Mouse (Mus musculus): ENCODE data around the gene Lgr6. TPM values are rescaled to one million over a fixed set of nuclear protein-coding genes. Genes with fewer than 3 reads are reported as not detected.

Lgr6 gene
- polyA plus RNA-seq, 1 experiment from 2014 or later: 9.3 TPM

- H3K27me3 ChIP-seq: no peaks in the 10 kb centered on the region
- H3K9ac ChIP-seq: no peak overlapping the region
- no peak overlapping the region for H3K4me2 ChIP-seq
- H3K4me3 ChIP-seq: no peak overlapping the region
- peaks cover 15% of the 10 kb centered on the region for H3K4me1 ChIP-seq
- no peaks in the 10 kb centered on the region for H3K9me3 ChIP-seq
- H3K36me3 ChIP-seq: no peaks in the 10 kb centered on the region
- no peak overlapping the region for H3K27ac ChIP-seq
- ATAC-seq (ENCODE audit: insufficient number of reproducible peaks, low FRiP score, low TSS enrichment, low read depth): no peak
- WGBS: 9% methylated on average over 1 of the region's 1 CpGs
Measured at GRCm38 (mm10) chr1:135136500-135136899, 31.4 kb upstream of the Lgr6 start.

DNA sequence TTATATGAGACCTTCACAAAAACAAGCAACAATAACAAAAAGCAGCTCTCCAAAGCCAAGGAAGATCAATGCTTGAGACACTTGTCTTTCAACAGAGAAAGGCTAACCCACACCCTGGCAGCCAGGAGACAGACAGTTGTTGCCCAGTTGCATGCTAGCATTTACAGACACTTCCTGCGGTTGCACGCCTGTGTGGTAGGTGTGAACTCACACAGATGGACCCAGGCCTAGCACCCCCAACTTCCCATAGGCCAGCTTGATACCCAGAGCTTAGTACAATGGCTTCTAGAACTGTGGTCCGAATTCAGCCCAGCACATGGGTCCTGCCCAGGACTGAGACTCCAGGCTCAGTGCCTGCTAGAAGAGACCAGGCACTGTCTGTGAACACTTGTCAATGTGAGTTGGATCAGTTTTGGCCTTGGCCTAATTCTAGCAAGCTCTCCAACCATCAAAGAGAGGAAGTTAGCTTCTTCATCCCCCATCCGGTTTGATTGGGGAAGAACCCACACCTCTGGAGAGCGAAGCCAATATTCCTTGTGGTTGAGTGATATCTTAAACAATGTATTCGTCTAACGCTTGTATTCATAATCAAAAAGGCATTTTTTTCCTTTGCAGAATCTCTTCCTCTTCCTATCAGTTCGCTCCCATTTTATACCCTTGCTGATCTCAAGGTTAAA is 30.2 kb upstream of the Lgr6 start:
- Histone ChIP-seq H3K4me1 (peaks cover 24% of the 10 kb centered on the region), H3K4me3 (no peak overlapping the region), H3K27me3 (no peaks in the 10 kb centered on the region), H3K9me3 (no peaks in the 10 kb centered on the region), H3K36me3 (no peaks in the 10 kb centered on the region), H3K9ac (no peak overlapping the region), H3K27ac (no peak overlapping the region), H3K4me2 (no peak overlapping the region)
- 86% methylated on average over 8 of the region's 8 CpGs for WGBS
- ATAC-seq (ENCODE audit: insufficient number of reproducible peaks, low FRiP score, low TSS enrichment, low read depth): no peak

DNA sequence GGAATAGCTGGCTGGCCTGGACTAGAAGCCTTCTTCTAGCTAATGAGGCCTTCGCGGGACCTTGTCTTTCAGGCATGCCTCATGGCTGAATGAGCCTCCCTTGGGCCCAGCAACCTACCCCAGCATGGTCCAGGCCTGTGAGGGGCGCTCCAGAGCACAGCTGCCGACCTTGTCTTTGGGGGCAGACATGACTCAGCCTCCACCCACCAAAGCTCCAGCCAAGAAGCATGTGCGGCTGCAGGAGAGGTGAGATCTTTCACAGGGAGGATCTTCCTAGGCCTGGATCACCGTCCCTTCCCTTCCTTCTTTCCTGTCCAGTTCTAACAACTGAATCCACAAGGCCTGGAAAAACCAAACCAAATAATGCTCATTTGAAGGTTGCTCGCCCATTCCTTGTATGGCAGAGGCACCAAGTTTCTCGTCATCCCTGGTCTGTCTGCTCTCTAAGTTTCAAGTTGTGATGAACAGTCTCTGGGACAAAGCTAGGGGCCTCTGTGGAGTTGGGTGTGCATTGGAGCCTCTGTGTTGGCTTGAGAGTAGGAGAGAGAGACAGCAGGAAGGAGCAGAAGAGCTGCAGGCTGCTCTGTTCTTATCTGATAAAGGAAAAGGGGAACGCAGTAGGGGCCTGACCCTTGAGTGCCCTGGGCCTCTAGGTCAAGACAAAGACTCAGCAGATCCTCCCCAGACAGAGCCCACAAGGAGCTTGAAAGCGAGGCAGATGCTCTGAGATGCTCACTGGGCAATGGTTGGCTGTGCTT is 28.8 kb upstream of the Lgr6 start:
- Histone ChIP-seq H3K27ac (no peak overlapping the region), H3K4me3 (no peak overlapping the region), H3K4me1 (peaks cover 38% of the 10 kb centered on the region), H3K27me3 (0 out of 2 replicates have a peak, but pooled peaks cover 6% of the 10 kb centered on the region), H3K9me3 (no peaks in the 10 kb centered on the region), H3K4me2 (no peak overlapping the region), H3K9ac (no peak overlapping the region), H3K36me3 (no peaks in the 10 kb centered on the region)
- no peak for ATAC-seq (ENCODE audit: insufficient number of reproducible peaks, low FRiP score, low TSS enrichment, low read depth)
- 81% methylated on average over 10 of the region's 10 CpGs for WGBS

- no peak overlapping the region for H3K27ac ChIP-seq
- H3K4me2 ChIP-seq: no peak overlapping the region
- H3K36me3 ChIP-seq: no peaks in the 10 kb centered on the region
- H3K4me3 ChIP-seq: no peak overlapping the region
- 0 out of 2 replicates have a peak, but pooled peaks cover 6% of the 10 kb centered on the region for H3K27me3 ChIP-seq
- no peak for ATAC-seq (ENCODE audit: insufficient number of reproducible peaks, low FRiP score, low TSS enrichment, low read depth)
- peaks cover 47% of the 10 kb centered on the region for H3K4me1 ChIP-seq
- 89% methylated on average over 9 of the region's 9 CpGs for WGBS
- no peaks in the 10 kb centered on the region for H3K9me3 ChIP-seq
- H3K9ac ChIP-seq: no peak overlapping the region
Measured at GRCm38 (mm10) chr1:135132893-135133369, 27.9 kb upstream of the Lgr6 start.

- no peaks in the 10 kb centered on the region for H3K9me3 ChIP-seq
- 50% methylated on average over 10 of the region's 10 CpGs for WGBS
- peak within 1 kb of the TSS; percentile 17; the same call in 1 of the 2 replicates for H3K27ac ChIP-seq
- 0 out of 2 replicates have a peak, but pooled peaks cover 6% of the 10 kb centered on the region for H3K27me3 ChIP-seq
- ATAC-seq (ENCODE audit: insufficient number of reproducible peaks, low FRiP score, low TSS enrichment, low read depth): no peak
- no peaks in the 10 kb centered on the region for H3K36me3 ChIP-seq
- H3K4me2 ChIP-seq: no peak within 1 kb of the TSS
- H3K9ac ChIP-seq: no peak within 1 kb of the TSS
- H3K4me1 ChIP-seq: peaks cover 51% of the 10 kb centered on the region
- H3K4me3 ChIP-seq: no peak within 1 kb of the TSS
Measured at GRCm38 (mm10) chr1:135132473-135132872, 27.4 kb upstream of the Lgr6 start, which contains the start of gene Ptpn7. Ptpn7 (plus strand) TSS chr1:135132700.

DNA sequence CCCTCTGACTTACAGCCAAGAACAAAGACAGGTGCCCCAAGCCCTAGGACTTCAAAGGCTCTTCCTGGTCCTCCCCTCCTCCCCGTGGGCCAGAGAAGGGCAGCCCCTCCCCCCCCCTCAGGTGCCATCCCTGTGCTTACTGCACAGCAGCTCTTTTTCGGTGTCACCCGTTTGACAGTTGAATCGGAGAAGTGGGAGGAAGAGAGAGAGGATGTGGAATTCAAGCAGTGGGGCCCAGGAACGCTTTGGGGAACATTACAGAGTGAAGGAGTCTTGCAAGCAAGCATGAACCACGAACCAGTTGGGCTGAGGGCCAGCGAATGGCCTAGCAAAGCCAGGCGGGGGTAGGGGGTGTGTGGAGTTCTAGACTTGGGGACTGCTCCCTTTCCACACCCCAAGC is 26.5 kb upstream of the Lgr6 start:
- ATAC-seq (ENCODE audit: insufficient number of reproducible peaks, low FRiP score, low TSS enrichment, low read depth): no peak
- Histone ChIP-seq H3K9ac (no peak overlapping the region), H3K36me3 (no peaks in the 10 kb centered on the region), H3K4me3 (no peak overlapping the region), H3K27ac (no peak overlapping the region; the same call in 1 of the 2 replicates), H3K9me3 (no peaks in the 10 kb centered on the region), H3K27me3 (0 out of 2 replicates have a peak, but pooled peaks cover 6% of the 10 kb centered on the region), H3K4me1 (peaks cover 61% of the 10 kb centered on the region), H3K4me2 (no peak overlapping the region)
- WGBS: 38% methylated on average over 8 of the region's 8 CpGs

- Histone ChIP-seq H3K9me3 (no peaks in the 10 kb centered on the region), H3K27ac (no peak overlapping the region), H3K4me3 (no peak overlapping the region), H3K9ac (no peak overlapping the region), H3K36me3 (no peaks in the 10 kb centered on the region), H3K4me2 (no peak overlapping the region), H3K27me3 (0 out of 2 replicates have a peak, but pooled peaks cover 6% of the 10 kb centered on the region), H3K4me1 (peaks cover 66% of the 10 kb centered on the region)
- 21% methylated on average over 6 of the region's 6 CpGs for WGBS
- ATAC-seq (ENCODE audit: insufficient number of reproducible peaks, low FRiP score, low TSS enrichment, low read depth): no peak
Measured at GRCm38 (mm10) chr1:135131034-135131433, 26.0 kb upstream of the Lgr6 start.

GRCm38 (mm10) chr1:135130376-135131018 is 25.4 kb upstream of the Lgr6 start:
- no peak overlapping the region for H3K4me2 ChIP-seq
- peaks cover 71% of the 10 kb centered on the region for H3K4me1 ChIP-seq
- 74% methylated on average over 2 of the region's 2 CpGs for WGBS
- H3K4me3 ChIP-seq: no peak overlapping the region
- no peaks in the 10 kb centered on the region for H3K9me3 ChIP-seq
- H3K36me3 ChIP-seq: no peaks in the 10 kb centered on the region
- H3K27ac ChIP-seq: no peak overlapping the region
- no peak for ATAC-seq (ENCODE audit: insufficient number of reproducible peaks, low FRiP score, low TSS enrichment, low read depth)
- H3K27me3 ChIP-seq: 0 out of 2 replicates have a peak, but pooled peaks cover 6% of the 10 kb centered on the region
- no peak overlapping the region for H3K9ac ChIP-seq

DNA sequence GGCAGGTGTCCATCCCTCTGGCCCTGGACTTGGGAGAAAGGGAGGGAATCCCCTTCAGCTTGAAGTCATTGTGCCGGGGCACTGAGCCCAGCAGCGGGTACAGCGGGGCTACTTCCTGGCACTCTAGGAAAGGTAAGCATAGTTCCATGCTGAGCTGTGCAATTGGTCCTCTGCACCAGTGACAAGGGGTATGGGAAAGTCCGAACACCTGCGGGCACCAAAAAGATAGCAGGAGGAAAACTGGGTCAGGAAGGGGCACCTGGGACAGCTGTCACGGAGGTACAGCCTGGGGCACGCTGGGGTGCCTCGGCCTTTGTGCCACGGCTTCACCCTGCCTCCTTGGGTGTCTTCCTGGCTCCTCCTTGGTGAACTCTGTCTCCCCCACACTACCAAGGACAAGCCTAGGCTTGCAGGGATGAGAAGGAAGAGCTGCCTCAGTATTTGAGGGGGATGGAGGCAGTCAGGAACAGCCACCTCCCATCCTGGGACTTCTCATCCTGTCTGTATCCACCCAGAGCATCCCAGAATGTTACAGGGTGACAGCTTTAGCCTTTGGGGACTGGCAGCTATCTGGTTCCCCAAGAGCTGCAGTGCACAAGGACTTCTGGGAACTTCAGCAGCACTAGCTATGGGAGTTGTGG is 24.6 kb upstream of the Lgr6 start:
- Histone ChIP-seq H3K27me3 (peaks cover 9% of the 10 kb centered on the region; the same call in 1 of the 2 replicates), H3K9ac (no peak overlapping the region), H3K4me1 (peaks cover 77% of the 10 kb centered on the region), H3K27ac (no peak overlapping the region; the same call in 1 of the 2 replicates), H3K4me2 (no peak overlapping the region), H3K36me3 (no peaks in the 10 kb centered on the region), H3K4me3 (no peak overlapping the region), H3K9me3 (no peaks in the 10 kb centered on the region)
- no peak for ATAC-seq (ENCODE audit: insufficient number of reproducible peaks, low FRiP score, low TSS enrichment, low read depth)
- WGBS: 73% methylated on average over 9 of the region's 9 CpGs

- Histone ChIP-seq H3K4me3 (no peak overlapping the region), H3K4me1 (peaks cover 77% of the 10 kb centered on the region), H3K27ac (peak overlapping the region; percentile 85), H3K9ac (no peak overlapping the region), H3K27me3 (peaks cover 9% of the 10 kb centered on the region; the same call in 1 of the 2 replicates), H3K36me3 (no peaks in the 10 kb centered on the region), H3K4me2 (no peak overlapping the region), H3K9me3 (no peaks in the 10 kb centered on the region)
- WGBS: 32% methylated on average over 9 of the region's 9 CpGs
- no peak for ATAC-seq (ENCODE audit: insufficient number of reproducible peaks, low FRiP score, low TSS enrichment, low read depth)
Measured at GRCm38 (mm10) chr1:135128986-135129385, 23.9 kb upstream of the Lgr6 start.

- H3K4me3 ChIP-seq: peak overlapping the region; percentile 11; the same call in 1 of the 2 replicates
- H3K27ac ChIP-seq: peak overlapping the region; percentile 85
- no peaks in the 10 kb centered on the region for H3K36me3 ChIP-seq
- peaks cover 9% of the 10 kb centered on the region; the same call in 1 of the 2 replicates for H3K27me3 ChIP-seq
- H3K4me1 ChIP-seq: peaks cover 77% of the 10 kb centered on the region
- peak; percentile 85 for ATAC-seq (ENCODE audit: insufficient number of reproducible peaks, low FRiP score, low TSS enrichment, low read depth)
- no peaks in the 10 kb centered on the region for H3K9me3 ChIP-seq
- H3K9ac ChIP-seq: 0 out of 2 replicates have a peak overlapping the region, but pooled peaks have one; percentile 31
- H3K4me2 ChIP-seq: peak overlapping the region; percentile 24
- 19% methylated on average over 5 of the region's 6 CpGs for WGBS
Measured at GRCm38 (mm10) chr1:135128011-135128441, 22.9 kb upstream of the Lgr6 start.

All from limb, embryonic 15.5 days (tissue).